Mouse (Mus musculus) erythroblast, embryonic 14.5 days (primary cell): ENCODE measurements around the gene Iqcn. TPM values are rescaled to one million over a fixed set of nuclear protein-coding genes. Genes with fewer than 3 reads are reported as not detected.

ENCODE experiments used
- H3K27me3 ChIP-seq: 2 replicates; pipeline ENCODE4 v1.6.1; 2012; ENCODE audit warnings: inconsistent platforms; ENCODE audit not compliant: control insufficient read depth
- H3K36me3 ChIP-seq: 2 replicates; pipeline ENCODE4 v1.6.1; 2012; ENCODE audit warnings: mild to moderate bottlenecking, inconsistent platforms; ENCODE audit not compliant: control insufficient read depth
- H3K4me1 ChIP-seq: 2 replicates; pipeline ENCODE4 v1.6.1; 2012; ENCODE audit warnings: inconsistent platforms; ENCODE audit not compliant: control insufficient read depth
- H3K4me3 ChIP-seq: replicated peaks from 2 replicates; pipeline ENCODE3; 2012; ENCODE audit warnings: moderate library complexity, mild to moderate bottlenecking, inconsistent platforms
- H3K9me3 ChIP-seq: 2 replicates; pipeline ENCODE4 v1.6.1; 2012; ENCODE audit warnings: low read length, inconsistent platforms, mixed read lengths; ENCODE audit not compliant: control insufficient read depth
- GATA1 ChIP-seq: IDR thresholded peaks from 2 replicates; pipeline ENCODE4 v1.6.1; 2012; ENCODE audit warnings: low read length, inconsistent platforms, mixed read lengths
- TAL1 ChIP-seq: IDR thresholded peaks from 3 replicates; pipeline ENCODE4 v1.6.1; 2012; ENCODE audit warnings: low read length, inconsistent platforms, mixed read lengths
- polyA plus RNA-seq: library from polyadenylated mRNA; stranded (reverse); fragments of >175 nt; gene quantifications from 2 replicates; pipeline ENCODE4 v1.2.3, GENCODE M21; 2012

Gene Iqcn
- polyA plus RNA-seq, 1 experiment, result not detected

DNA sequence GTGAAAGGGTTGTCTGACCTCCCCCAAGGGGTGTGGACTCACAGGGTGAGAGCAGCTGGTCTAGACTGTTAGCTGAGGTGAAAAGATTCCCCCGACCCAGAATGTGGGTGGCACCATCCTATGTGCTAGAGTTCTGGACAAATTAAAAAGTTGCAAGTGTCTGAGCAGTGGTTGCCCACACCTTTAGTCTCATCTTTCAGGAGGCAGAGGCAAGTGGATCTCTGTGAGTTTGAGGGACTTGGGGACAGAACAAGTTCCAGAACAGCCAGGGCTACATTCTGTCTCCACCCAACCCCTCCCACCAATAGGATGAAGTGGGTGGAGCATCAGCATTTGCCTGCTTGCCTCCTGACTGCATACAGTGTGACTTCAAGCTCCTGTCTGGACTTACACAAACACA is 58.9 kb downstream of the Iqcn start:
- H3K9me3 ChIP-seq, result no peaks in the 10 kb centered on the region
- TF ChIP-seq TAL1 (no peak), GATA1 (no peak)
- peaks cover 44% of the 10 kb centered on the region for H3K36me3 ChIP-seq
- peak overlapping the region; percentile 33 for H3K4me3 ChIP-seq
- peaks cover 93% of the 10 kb centered on the region for H3K4me1 ChIP-seq
- no peaks in the 10 kb centered on the region for H3K27me3 ChIP-seq

DNA sequence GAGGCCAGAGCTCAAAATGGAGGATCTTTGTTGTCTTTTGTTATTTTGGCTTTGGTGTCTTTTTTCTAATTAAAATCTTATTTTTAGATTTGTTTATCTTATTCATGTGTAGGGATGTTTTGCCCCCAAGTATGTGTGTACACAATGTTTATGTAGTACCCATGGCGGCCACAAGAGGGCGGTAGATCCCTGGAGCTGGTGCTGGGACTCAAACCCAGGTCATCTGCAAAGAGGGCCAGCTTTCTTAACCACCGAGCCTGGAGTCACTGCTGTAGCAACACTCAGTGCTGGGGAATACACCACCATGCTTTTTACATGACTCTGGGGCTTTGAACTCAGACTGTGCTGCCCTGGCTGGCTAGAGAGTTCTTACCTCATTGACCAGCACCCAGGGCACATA is 60.1 kb downstream of the Iqcn start:
- peaks cover 95% of the 10 kb centered on the region for H3K4me1 ChIP-seq
- H3K4me3 ChIP-seq, result peak overlapping the region; percentile 52
- no peaks in the 10 kb centered on the region for H3K27me3 ChIP-seq
- no peaks in the 10 kb centered on the region for H3K9me3 ChIP-seq
- TF ChIP-seq GATA1, result no peak
- no peak for TF ChIP-seq TAL1
- H3K36me3 ChIP-seq, result peaks cover 39% of the 10 kb centered on the region

DNA sequence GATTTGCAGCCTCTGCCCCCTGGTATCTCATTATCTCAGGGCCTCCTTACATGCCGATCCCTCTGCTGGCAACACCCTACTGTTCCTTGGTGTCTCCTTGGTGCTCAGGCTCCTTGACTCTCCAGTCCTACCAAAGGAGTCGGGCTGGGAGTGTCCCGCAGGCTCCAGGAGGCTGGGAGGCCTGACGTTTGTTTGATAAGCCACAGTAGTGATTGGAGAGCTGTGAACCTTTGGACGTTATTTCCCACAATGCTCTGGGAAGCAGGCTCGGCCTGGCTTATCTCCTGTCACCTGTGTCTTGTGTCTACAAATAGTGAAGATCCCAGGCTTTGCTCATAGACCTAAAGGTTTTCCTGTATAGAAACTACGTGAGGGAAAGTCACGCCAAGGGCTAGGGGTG is 60.8 kb downstream of the Iqcn start:
- H3K4me1 ChIP-seq, result peaks cover 95% of the 10 kb centered on the region
- peaks cover 39% of the 10 kb centered on the region for H3K36me3 ChIP-seq
- H3K27me3 ChIP-seq, result no peaks in the 10 kb centered on the region
- H3K9me3 ChIP-seq, result no peaks in the 10 kb centered on the region
- TF ChIP-seq TAL1 (peak; percentile 68), GATA1 (peak; percentile 60)
- peak overlapping the region; percentile 52 for H3K4me3 ChIP-seq

DNA sequence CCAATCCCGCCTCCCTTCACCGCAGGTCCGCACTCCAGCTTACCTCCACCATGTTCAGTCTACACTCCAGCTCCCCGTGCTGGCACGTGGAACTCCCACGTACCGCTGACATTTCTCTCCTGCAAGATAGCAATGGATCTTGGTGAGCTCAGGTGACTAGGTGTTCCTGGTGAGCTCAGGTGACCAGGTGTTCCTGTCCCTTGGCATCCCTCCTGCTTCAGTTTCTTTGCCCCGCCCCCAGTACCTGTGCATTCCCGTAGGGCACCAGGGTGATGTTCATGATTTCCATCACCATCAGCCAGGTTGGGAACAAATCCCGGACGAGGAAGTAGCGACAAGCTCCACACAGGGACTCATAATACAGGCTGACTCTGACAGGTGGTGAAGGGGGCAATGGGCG is 61.4 kb downstream of the Iqcn start:
- H3K4me3 ChIP-seq, result peak overlapping the region; percentile 52
- no peaks in the 10 kb centered on the region for H3K27me3 ChIP-seq
- H3K9me3 ChIP-seq, result no peaks in the 10 kb centered on the region
- peaks cover 36% of the 10 kb centered on the region for H3K36me3 ChIP-seq
- H3K4me1 ChIP-seq, result peaks cover 95% of the 10 kb centered on the region
- no peak for TF ChIP-seq TAL1
- no peak for TF ChIP-seq GATA1

DNA sequence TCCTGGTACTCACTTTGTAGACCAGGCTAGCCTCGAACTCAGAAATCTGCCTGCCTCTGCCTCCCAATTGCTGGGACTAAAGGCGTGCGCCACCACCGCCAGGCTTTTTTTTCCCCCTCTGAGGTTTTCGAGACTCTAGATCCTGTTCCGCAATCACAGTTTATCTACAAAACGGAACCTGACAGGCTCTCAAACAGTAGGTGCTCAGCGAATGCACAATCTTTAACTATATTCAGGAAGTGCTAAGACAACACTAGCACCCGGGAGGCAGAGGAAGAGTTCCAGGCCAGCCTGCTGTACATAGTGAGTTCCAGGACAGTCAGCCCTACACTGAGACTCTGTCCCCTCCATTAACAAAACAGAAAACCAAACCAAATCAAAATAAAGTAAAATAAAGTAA is 62.1 kb downstream of the Iqcn start:
- peaks cover 42% of the 10 kb centered on the region for H3K36me3 ChIP-seq
- H3K4me3 ChIP-seq, result peak overlapping the region; percentile 69
- H3K4me1 ChIP-seq, result peaks cover 93% of the 10 kb centered on the region
- no peaks in the 10 kb centered on the region for H3K9me3 ChIP-seq
- TF ChIP-seq GATA1 (no peak), TAL1 (no peak)
- no peaks in the 10 kb centered on the region for H3K27me3 ChIP-seq

DNA sequence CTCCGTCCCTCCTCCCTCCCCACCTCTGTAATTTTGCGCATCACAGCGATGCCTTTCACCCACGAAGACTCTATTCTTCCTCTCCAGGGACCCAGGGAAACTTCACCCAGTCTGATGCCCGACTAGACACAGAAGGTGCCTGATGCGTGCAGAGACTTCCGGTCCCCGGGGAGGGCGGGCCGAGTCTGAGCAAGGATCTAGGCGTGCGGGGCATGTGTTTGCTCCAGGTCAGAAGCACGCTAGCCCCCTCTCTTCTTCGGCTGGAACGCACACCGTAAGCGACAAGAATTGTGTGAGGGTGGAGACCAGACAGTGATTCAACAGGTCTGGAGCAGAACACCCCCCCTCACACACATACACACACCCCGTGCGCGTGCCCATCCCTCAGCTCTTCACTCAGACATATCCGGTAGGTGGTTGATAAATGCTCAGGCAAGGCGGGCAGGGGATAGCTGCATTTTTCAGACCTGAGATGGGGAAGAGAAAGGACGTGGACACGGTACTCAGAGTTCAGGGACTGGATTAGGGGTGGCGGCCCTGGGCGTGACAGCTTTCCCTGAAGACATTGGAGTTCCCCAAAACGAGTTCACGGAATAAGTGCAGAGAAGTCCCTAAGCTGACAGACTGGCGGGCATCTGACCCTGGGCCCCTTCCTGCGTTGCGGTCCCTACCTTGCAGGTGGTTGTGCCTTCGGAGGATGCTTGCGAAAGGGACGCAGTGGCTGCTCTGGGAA is 62.7 kb downstream of the Iqcn start:
- peaks cover 48% of the 10 kb centered on the region for H3K36me3 ChIP-seq
- no peaks in the 10 kb centered on the region for H3K9me3 ChIP-seq
- H3K4me3 ChIP-seq, result peak overlapping the region; percentile 69
- H3K4me1 ChIP-seq, result peaks cover 92% of the 10 kb centered on the region
- no peak for TF ChIP-seq GATA1
- TF ChIP-seq TAL1, result no peak
- H3K27me3 ChIP-seq, result no peaks in the 10 kb centered on the region

DNA sequence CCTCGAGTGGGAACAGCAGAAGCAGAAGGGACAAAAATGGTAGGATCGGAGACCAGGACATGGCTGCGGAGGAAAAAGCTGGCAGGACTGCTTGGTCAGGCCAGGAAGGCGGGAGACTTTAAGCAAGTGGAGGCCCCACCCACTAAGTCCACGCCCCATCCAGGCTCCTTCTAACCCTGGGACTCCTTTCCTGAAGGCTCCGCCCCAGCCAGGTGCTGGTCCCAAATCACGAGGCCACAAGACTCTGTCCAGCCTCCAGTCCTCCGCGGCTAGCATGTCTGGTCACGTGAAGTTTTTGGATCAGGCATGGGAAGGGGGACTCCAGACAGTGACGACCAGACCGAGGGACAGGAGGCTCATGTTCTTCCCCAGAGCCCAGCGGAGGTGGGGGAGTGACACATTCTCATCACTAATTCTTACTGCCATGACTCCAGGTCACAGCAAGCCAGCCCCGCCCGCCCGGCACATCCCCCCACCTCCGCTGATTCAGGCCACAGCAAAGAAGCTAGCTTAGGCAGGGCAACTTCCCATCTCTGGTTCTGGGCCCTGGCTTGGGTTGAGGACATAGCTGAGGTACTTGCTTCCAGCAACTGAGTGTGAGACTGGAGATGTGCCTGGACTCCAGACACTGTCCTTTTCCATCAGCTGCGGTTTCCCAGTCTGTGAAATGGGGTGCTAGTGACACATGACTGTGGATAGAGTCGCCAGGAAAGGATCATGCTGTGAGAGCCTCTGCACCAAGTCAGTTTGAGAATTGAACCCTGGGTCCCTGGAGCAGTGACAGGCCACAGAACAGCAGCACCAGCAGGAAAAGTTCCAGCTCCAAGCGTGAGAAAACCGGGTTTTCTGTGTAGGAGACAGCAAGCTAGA is 63.5 kb downstream of the Iqcn start:
- peaks cover 85% of the 10 kb centered on the region for H3K4me1 ChIP-seq
- H3K36me3 ChIP-seq, result peaks cover 57% of the 10 kb centered on the region
- no peaks in the 10 kb centered on the region for H3K27me3 ChIP-seq
- peak overlapping the region; percentile 69 for H3K4me3 ChIP-seq
- H3K9me3 ChIP-seq, result no peaks in the 10 kb centered on the region
- TF ChIP-seq TAL1 (no peak), GATA1 (no peak)

Other genes with a start within 250 kb of the Iqcn start
- 0.92 and 1.0 TPM in 2 replicates for gene Klhl26, start 226.5 kb upstream of the Iqcn start, polyA plus RNA-seq
- gene Tmem59l, start 216.1 kb upstream of the Iqcn start, polyA plus RNA-seq, result not detected in 2 replicates
- gene Crlf1, start 210.3 kb upstream of the Iqcn start, polyA plus RNA-seq, result 0.63 and 1.7 TPM in 2 replicates
- gene Rex1bd, start 196.7 kb upstream of the Iqcn start, polyA plus RNA-seq, result 53.1 and 68.2 TPM in 2 replicates
- 107 and 138 TPM in 2 replicates for gene Uba52, start 192.7 kb upstream of the Iqcn start, polyA plus RNA-seq
- gene Fkbp8, start 175.7 kb upstream of the Iqcn start, polyA plus RNA-seq, result 255 and 264 TPM in 2 replicates
- gene Kxd1, start 175.5 kb upstream of the Iqcn start, polyA plus RNA-seq, result 2.6 and 3.8 TPM in 2 replicates
- gene Ell, start 164.0 kb upstream of the Iqcn start, polyA plus RNA-seq, result 3.3 and 3.8 TPM in 2 replicates
- gene Isyna1, start 109.1 kb upstream of the Iqcn start, polyA plus RNA-seq, result 13.3 and 13.4 TPM in 2 replicates
- gene Ssbp4, start 94.6 kb upstream of the Iqcn start, polyA plus RNA-seq, result 40.7 and 52.6 TPM in 2 replicates
- gene Lrrc25, start 87.3 kb upstream of the Iqcn start, polyA plus RNA-seq, result 0.12 and 0.40 TPM in 2 replicates
- gene Gdf15, start 71.0 kb upstream of the Iqcn start, polyA plus RNA-seq, result 0.13 TPM in 1 of 2 replicates, not detected in the other
- 0.29 and 0.32 TPM in 2 replicates for gene Pgpep1, start 43.1 kb upstream of the Iqcn start, polyA plus RNA-seq
- 70.4 and 88.0 TPM in 2 replicates for gene Lsm4, start 30.2 kb upstream of the Iqcn start, polyA plus RNA-seq
- gene Jund, start 4.5 kb upstream of the Iqcn start, polyA plus RNA-seq, result 816 and 971 TPM in 2 replicates
- not detected in 2 replicates for gene Gm3336, start 15.1 kb downstream of the Iqcn start, polyA plus RNA-seq
- gene Pde4c, start 20.3 kb downstream of the Iqcn start, polyA plus RNA-seq, result 0.02 TPM in 1 of 2 replicates, not detected in the other
- 0.30 and 0.59 TPM in 2 replicates for gene Rab3a, start 51.2 kb downstream of the Iqcn start, polyA plus RNA-seq
- gene Mpv17l2, start 57.5 kb downstream of the Iqcn start, polyA plus RNA-seq, result 11.4 and 15.6 TPM in 2 replicates
- 3.8 and 4.9 TPM in 2 replicates for gene Pik3r2, start 73.3 kb downstream of the Iqcn start, polyA plus RNA-seq
- 3.7 and 4.8 TPM in 2 replicates for gene Mast3, start 101.6 kb downstream of the Iqcn start, polyA plus RNA-seq
- gene Il12rb1, start 105.0 kb downstream of the Iqcn start, polyA plus RNA-seq, result 0.03 TPM in 1 of 2 replicates, not detected in the other
- gene Arrdc2, start 136.3 kb downstream of the Iqcn start, polyA plus RNA-seq, result 28.7 and 50.4 TPM in 2 replicates
- 0.16 and 0.21 TPM in 2 replicates for gene Kcnn1, start 159.8 kb downstream of the Iqcn start, polyA plus RNA-seq
- 37.3 and 38.8 TPM in 2 replicates for gene Ccdc124, start 170.5 kb downstream of the Iqcn start, polyA plus RNA-seq
- gene Slc5a5, start 189.3 kb downstream of the Iqcn start, polyA plus RNA-seq, result 0.03 and 0.06 TPM in 2 replicates
- gene Rpl18a, start 194.0 kb downstream of the Iqcn start, polyA plus RNA-seq, result 441 and 685 TPM in 2 replicates
- 3.0 and 3.3 TPM in 2 replicates for gene Map1s, start 202.5 kb downstream of the Iqcn start, polyA plus RNA-seq